Mouse (Mus musculus): ENCODE data around the gene D430019H16Rik.

The D430019H16Rik gene

GRCm38 (mm10) chr12:105453670-105454257 is at the start of gene D430019H16Rik:
Gene D430019H16Rik, plus strand, starts transcription at chr12:105453856.
- peak in 1 of 2 experiments; percentile 19 for DNase-seq

- DNase-seq: no peak
Measured at GRCm38 (mm10) chr12:105406008-105406407, 47.6 kb upstream of the D430019H16Rik start.

GRCm38 (mm10) chr12:105413909-105414308 is 39.7 kb upstream of the D430019H16Rik start:
- DNase-seq: no peak

GRCm38 (mm10) chr12:105420476-105420875 is 33.2 kb upstream of the D430019H16Rik start:
- DNase-seq: no peak

- no peak for DNase-seq
Measured at GRCm38 (mm10) chr12:105426541-105426940, 27.1 kb upstream of the D430019H16Rik start.

- DNase-seq: peak; percentile 3 to 10
Measured at GRCm38 (mm10) chr12:105427039-105427757, 26.5 kb upstream of the D430019H16Rik start.

- no peak for DNase-seq
Measured at GRCm38 (mm10) chr12:105431872-105432271, 21.8 kb upstream of the D430019H16Rik start.

- no peak for DNase-seq
Measured at GRCm38 (mm10) chr12:105432807-105433206, 20.8 kb upstream of the D430019H16Rik start.

- DNase-seq: no peak
Measured at GRCm38 (mm10) chr12:105438259-105438658, 15.4 kb upstream of the D430019H16Rik start.

GRCm38 (mm10) chr12:105439976-105440375 is 13.7 kb upstream of the D430019H16Rik start:
- DNase-seq: no peak

- DNase-seq: no peak
Measured at GRCm38 (mm10) chr12:105443569-105443968, 10.1 kb upstream of the D430019H16Rik start.

- no peak for DNase-seq
Measured at GRCm38 (mm10) chr12:105445767-105446166, 7.9 kb upstream of the D430019H16Rik start.

- DNase-seq: no peak
Measured at GRCm38 (mm10) chr12:105449239-105449638, 4.4 kb upstream of the D430019H16Rik start.

- DNase-seq: no peak
Measured at GRCm38 (mm10) chr12:105454258-105455062, 804 bp downstream of the D430019H16Rik start.

- no peak for DNase-seq
Measured at GRCm38 (mm10) chr12:105455063-105455559, 1.5 kb downstream of the D430019H16Rik start.

GRCm38 (mm10) chr12:105458791-105459190 is 5.1 kb downstream of the D430019H16Rik start:
- DNase-seq: no peak

- no peak for DNase-seq
Measured at GRCm38 (mm10) chr12:105461066-105461465, 7.4 kb downstream of the D430019H16Rik start.

- DNase-seq: no peak
Measured at GRCm38 (mm10) chr12:105469026-105469425, 15.4 kb downstream of the D430019H16Rik start.

GRCm38 (mm10) chr12:105475230-105475911 is 21.7 kb downstream of the D430019H16Rik start:
- DNase-seq: no peak

GRCm38 (mm10) chr12:105476453-105476852 is 22.8 kb downstream of the D430019H16Rik start:
- DNase-seq: peak; percentile 36 to 56

- DNase-seq: no peak
Measured at GRCm38 (mm10) chr12:105476993-105477392, 23.3 kb downstream of the D430019H16Rik start.

GRCm38 (mm10) chr12:105483503-105483902 is 29.8 kb downstream of the D430019H16Rik start:
- no peak for DNase-seq

GRCm38 (mm10) chr12:105490227-105490626 is 36.6 kb downstream of the D430019H16Rik start:
- DNase-seq: no peak
